Mouse (Mus musculus): ENCODE measurements around the gene Hspb1. TPM values are rescaled to one million over a fixed set of nuclear protein-coding genes. Genes with fewer than 3 reads are reported as not detected.

Hspb1 gene
- total and polyA plus RNA-seq, 3 experiments = not detected

DNA sequence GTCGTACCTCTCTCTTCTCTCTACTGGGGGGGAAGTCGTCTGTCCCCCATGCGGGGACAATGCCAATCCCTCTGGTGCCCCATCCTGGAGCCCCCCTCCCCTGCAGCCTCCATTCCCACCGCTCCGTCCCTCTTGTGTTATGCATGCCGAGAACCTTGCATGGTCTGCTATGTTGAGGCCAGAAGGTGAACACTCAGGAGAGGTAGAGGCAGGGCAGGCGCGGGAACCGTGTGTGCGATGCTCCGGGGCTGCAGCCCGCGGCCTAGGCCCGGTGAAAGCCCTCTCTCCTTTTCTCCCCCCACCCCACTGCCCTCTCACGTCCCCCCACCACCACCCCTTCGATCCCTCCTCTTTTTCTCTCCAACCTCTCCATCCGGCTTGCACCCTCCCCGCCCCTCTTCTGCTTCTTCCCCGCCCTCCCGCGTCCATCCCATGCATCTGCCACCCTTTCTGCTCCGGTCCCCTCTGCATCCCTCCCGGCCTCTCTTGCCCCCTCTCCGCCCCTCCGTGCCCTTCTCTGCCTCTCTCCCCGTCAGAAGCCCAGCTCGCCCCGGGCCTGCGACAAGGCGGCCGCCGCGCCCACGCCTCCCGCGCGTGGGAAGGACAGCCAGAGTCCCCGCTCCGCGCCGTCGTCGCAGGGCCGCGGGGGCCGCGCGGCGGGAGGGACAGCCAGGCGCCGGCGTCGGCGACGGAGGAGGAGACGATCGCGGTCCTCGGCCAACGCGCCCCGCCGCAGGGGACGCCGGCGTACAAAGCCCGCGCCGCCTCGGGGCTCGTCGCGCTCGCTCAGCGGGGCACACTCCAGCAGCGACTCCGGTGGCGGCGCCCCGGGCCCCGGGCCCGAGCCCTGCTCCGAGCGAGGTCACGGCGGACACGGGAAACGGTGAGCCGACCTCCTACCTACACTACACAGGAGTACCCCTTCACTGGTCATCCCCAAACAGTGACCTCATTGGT is 19.8 kb upstream of the Hspb1 start:
- no peak for TF ChIP-seq CTCF (IDR thresholded peaks at IDR 0.05; ENCODE audit: low read depth, low read length)
- no peak for TF ChIP-seq GATA1 (IDR thresholded peaks at IDR 0.05; ENCODE audit: borderline replicate concordance, low read length)
- no peak for TF ChIP-seq GATA2 (IDR thresholded peaks at IDR 0.05; ENCODE audit: borderline replicate concordance, low read depth, low read length)
- TF ChIP-seq TAL1 (conservative IDR thresholded peaks at IDR 0.05; ENCODE audit: low read depth, low read length) = no peak
- no peak for TF ChIP-seq POLR2AphosphoS5 (IDR thresholded peaks at IDR 0.05; ENCODE audit: insufficient replicate concordance, low read depth, low read length)
- H3K27me3 ChIP-seq (ENCODE audit: insufficient read depth, low read length) = peaks cover 7% of the 10 kb centered on the region; the same call in 1 of the 2 replicates
- H3K9me3 ChIP-seq (replicated peaks) = peaks cover 11% of the 10 kb centered on the region; the same call in 1 of the 2 replicates
- DNase-seq (ENCODE audit: low spot score) (no peak), ATAC-seq (ENCODE audit: extremely low read depth, insufficient number of reproducible peaks, low FRiP score, poor library complexity, severe bottlenecking) (no peak)
- no peaks in the 10 kb centered on the region for H3K36me3 ChIP-seq (replicated peaks)
- no peaks in the 10 kb centered on the region for H3K4me1 ChIP-seq (ENCODE audit: insufficient read depth, low read depth, low read length)
- no peak overlapping the region for H3K4me3 ChIP-seq (ENCODE audit: low read depth, low read length)

DNA sequence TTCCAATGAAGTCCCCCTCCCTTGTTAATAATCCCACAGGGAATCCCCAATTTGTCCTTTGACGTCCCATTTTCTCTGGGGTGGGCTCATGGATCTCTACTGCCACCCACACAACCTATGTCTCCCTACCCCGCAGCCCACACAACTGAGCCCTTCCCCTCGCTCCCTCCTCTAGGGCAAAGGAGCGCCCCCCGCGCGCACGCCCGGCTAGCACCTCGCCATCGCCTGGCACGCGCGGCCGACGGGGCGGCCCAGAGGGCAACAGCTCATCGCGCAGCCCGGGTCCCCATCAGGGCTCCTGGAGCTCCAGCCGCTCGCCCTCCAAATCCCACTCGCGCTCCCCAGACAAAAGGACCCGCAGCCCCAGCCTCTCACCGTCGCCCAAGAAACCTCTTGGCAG is 19.1 kb upstream of the Hspb1 start:
- no peak for ATAC-seq (ENCODE audit: extremely low read depth, insufficient number of reproducible peaks, low FRiP score, poor library complexity, severe bottlenecking)
- peaks cover 13% of the 10 kb centered on the region; the same call in 1 of the 2 replicates for H3K27me3 ChIP-seq (ENCODE audit: insufficient read depth, low read length)
- H3K4me1 ChIP-seq (ENCODE audit: insufficient read depth, low read depth, low read length) = no peaks in the 10 kb centered on the region
- TF ChIP-seq GATA2 (IDR thresholded peaks at IDR 0.05; ENCODE audit: borderline replicate concordance, low read depth, low read length) = no peak
- H3K9me3 ChIP-seq (replicated peaks) = peaks cover 11% of the 10 kb centered on the region; the same call in 1 of the 2 replicates
- no peak overlapping the region for H3K4me3 ChIP-seq (ENCODE audit: low read depth, low read length)
- no peaks in the 10 kb centered on the region for H3K36me3 ChIP-seq (replicated peaks)
- no peak for DNase-seq (ENCODE audit: low spot score)

DNA sequence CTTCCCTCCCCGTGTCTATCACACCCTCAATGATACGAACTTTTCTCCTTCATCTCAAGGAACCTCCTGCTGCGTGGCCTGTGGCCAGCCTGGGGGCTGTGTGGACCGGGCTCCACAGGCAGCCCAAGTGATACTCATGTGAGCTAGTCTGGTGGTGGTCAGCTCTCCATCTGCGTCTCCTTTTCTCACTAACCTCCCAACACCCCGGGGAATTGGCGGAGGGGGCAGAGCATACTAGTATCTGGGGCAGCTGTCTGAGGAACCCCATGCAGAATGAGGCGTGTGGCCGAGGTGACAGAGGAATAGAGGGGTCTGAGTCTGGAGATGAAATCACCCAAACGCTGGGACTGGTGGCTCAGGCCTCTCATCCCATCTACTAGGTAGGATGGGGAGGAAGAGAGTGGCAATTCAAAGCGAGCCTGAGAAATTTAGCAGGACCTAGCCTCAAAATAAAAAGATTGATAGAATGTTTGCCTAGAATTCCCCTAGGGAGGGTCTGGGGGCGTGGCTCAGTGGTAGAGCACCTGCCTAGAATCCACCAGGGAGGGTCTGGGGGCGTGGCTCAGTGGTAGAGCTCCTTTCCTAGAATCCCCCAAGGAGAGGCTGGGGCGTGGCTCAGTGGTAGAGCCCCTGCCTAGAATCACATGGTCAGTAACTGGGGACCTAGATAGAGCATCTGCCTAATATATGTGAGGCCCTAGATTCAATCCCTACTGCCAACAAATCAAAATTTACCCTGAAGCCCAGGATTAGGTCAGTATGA is 17.9 kb upstream of the Hspb1 start:
- no peaks in the 10 kb centered on the region for H3K36me3 ChIP-seq (replicated peaks)
- H3K9me3 ChIP-seq (replicated peaks) = peaks cover 11% of the 10 kb centered on the region; the same call in 1 of the 2 replicates
- no peaks in the 10 kb centered on the region for H3K4me1 ChIP-seq (ENCODE audit: insufficient read depth, low read depth, low read length)
- ATAC-seq (ENCODE audit: extremely low read depth, insufficient number of reproducible peaks, low FRiP score, poor library complexity, severe bottlenecking) (no peak), DNase-seq (ENCODE audit: low spot score) (no peak)
- no peak overlapping the region for H3K4me3 ChIP-seq (ENCODE audit: low read depth, low read length)
- no peak for TF ChIP-seq CTCF (IDR thresholded peaks at IDR 0.05; ENCODE audit: low read depth, low read length)
- TF ChIP-seq GATA2 (IDR thresholded peaks at IDR 0.05; ENCODE audit: borderline replicate concordance, low read depth, low read length) = no peak
- no peak for TF ChIP-seq POLR2AphosphoS5 (IDR thresholded peaks at IDR 0.05; ENCODE audit: insufficient replicate concordance, low read depth, low read length)
- no peak for TF ChIP-seq GATA1 (IDR thresholded peaks at IDR 0.05; ENCODE audit: borderline replicate concordance, low read length)
- no peak for TF ChIP-seq TAL1 (conservative IDR thresholded peaks at IDR 0.05; ENCODE audit: low read depth, low read length)
- peaks cover 15% of the 10 kb centered on the region; the same call in 1 of the 2 replicates for H3K27me3 ChIP-seq (ENCODE audit: insufficient read depth, low read length)

DNA sequence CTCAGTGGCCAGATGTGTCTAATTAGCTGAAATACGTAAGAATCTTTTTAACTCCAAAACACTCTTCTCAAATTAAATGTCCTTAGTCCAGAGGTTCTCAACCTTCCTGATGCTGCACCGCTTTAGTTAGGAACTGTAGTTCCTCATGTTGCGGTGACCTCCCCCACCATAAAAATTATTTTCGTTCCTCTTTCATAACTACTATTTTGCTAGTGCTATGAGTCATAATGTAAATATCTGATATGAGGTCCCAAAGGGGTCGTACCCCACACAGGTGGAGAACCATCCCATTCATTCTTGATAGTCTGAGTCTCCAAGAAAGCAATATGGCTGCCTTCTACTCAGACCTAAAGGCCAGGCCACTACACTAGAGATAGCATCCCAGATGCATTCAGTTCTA is 17.2 kb upstream of the Hspb1 start:
- Histone ChIP-seq H3K36me3 (replicated peaks) (no peaks in the 10 kb centered on the region), H3K4me1 (ENCODE audit: insufficient read depth, low read depth, low read length) (no peaks in the 10 kb centered on the region), H3K4me3 (ENCODE audit: low read depth, low read length) (no peak overlapping the region), H3K27me3 (ENCODE audit: insufficient read depth, low read length) (peaks cover 15% of the 10 kb centered on the region; the same call in 1 of the 2 replicates), H3K9me3 (replicated peaks) (peaks cover 11% of the 10 kb centered on the region; the same call in 1 of the 2 replicates)
- ATAC-seq (ENCODE audit: extremely low read depth, insufficient number of reproducible peaks, low FRiP score, poor library complexity, severe bottlenecking) (no peak), DNase-seq (ENCODE audit: low spot score) (no peak)
- no peak for TF ChIP-seq GATA2 (IDR thresholded peaks at IDR 0.05; ENCODE audit: borderline replicate concordance, low read depth, low read length)
- no peak for TF ChIP-seq CTCF (IDR thresholded peaks at IDR 0.05; ENCODE audit: low read depth, low read length)
- TF ChIP-seq POLR2AphosphoS5 (IDR thresholded peaks at IDR 0.05; ENCODE audit: insufficient replicate concordance, low read depth, low read length) = no peak
- TF ChIP-seq GATA1 (IDR thresholded peaks at IDR 0.05; ENCODE audit: borderline replicate concordance, low read length) = no peak
- TF ChIP-seq TAL1 (conservative IDR thresholded peaks at IDR 0.05; ENCODE audit: low read depth, low read length) = no peak

DNA sequence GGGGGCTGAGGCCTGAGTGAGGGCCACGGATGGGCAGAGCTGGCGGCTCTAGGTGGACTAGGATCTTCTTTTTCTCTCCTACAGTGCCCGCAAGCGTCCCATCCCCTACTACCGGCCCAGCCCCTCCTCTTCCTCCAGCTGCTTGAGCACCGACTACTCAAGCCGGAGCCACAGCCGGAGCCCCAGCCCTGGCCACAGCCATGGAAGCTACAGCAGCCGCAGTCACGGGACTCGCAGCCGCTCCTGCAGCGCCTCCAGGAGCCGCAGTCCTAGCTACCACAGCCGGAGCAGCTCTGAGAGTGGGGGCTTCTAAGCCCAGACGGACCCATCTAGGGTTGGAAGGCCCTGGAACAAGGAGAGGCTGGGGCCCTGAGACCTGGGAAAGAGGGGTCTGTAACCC is 14.7 kb upstream of the Hspb1 start:
- ATAC-seq (ENCODE audit: extremely low read depth, insufficient number of reproducible peaks, low FRiP score, poor library complexity, severe bottlenecking) = no peak
- peaks cover 5% of the 10 kb centered on the region for H3K4me1 ChIP-seq (ENCODE audit: insufficient read depth, low read depth, low read length)
- no peak overlapping the region for H3K4me3 ChIP-seq (ENCODE audit: low read depth, low read length)
- peaks cover 10% of the 10 kb centered on the region; the same call in 1 of the 2 replicates for H3K9me3 ChIP-seq (replicated peaks)
- no peak for DNase-seq (ENCODE audit: low spot score)
- peaks cover 8% of the 10 kb centered on the region; the same call in 1 of the 2 replicates for H3K27me3 ChIP-seq (ENCODE audit: insufficient read depth, low read length)
- no peaks in the 10 kb centered on the region for H3K36me3 ChIP-seq (replicated peaks)
- no peak for TF ChIP-seq CTCF (IDR thresholded peaks at IDR 0.05; ENCODE audit: low read depth, low read length)
- TF ChIP-seq GATA1 (IDR thresholded peaks at IDR 0.05; ENCODE audit: borderline replicate concordance, low read length) = no peak
- TF ChIP-seq POLR2AphosphoS5 (IDR thresholded peaks at IDR 0.05; ENCODE audit: insufficient replicate concordance, low read depth, low read length) = no peak
- no peak for TF ChIP-seq GATA2 (IDR thresholded peaks at IDR 0.05; ENCODE audit: borderline replicate concordance, low read depth, low read length)
- TF ChIP-seq TAL1 (conservative IDR thresholded peaks at IDR 0.05; ENCODE audit: low read depth, low read length) = no peak

DNA sequence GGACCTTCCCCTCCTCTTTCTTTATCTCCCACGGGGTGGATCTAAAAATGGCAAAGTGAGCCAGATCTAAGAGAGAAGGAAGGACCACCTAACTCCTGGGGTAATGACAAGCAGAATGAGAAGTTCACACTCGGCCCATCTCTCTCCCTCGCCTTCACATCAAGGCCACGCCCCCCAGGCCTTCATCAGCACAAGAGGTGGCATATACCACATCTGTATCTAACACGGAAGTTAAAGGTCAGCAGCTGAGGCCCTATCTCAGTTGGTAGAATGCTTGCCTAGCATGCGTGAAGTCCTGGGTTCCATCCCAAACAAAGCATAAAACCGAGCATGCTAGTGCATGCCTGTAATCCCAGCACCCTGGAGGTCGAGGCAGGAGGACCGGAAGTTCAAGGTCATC is 14.0 kb upstream of the Hspb1 start:
- no peak for DNase-seq (ENCODE audit: low spot score)
- Histone ChIP-seq H3K4me3 (ENCODE audit: low read depth, low read length) (no peak overlapping the region), H3K36me3 (replicated peaks) (no peaks in the 10 kb centered on the region), H3K27me3 (ENCODE audit: insufficient read depth, low read length) (peaks cover 8% of the 10 kb centered on the region; the same call in 1 of the 2 replicates), H3K9me3 (replicated peaks) (0 out of 2 replicates have a peak, but pooled peaks cover 2% of the 10 kb centered on the region), H3K4me1 (ENCODE audit: insufficient read depth, low read depth, low read length) (peaks cover 6% of the 10 kb centered on the region)
- TF ChIP-seq POLR2AphosphoS5 (IDR thresholded peaks at IDR 0.05; ENCODE audit: insufficient replicate concordance, low read depth, low read length) = no peak
- TF ChIP-seq CTCF (IDR thresholded peaks at IDR 0.05; ENCODE audit: low read depth, low read length) = no peak
- TF ChIP-seq GATA1 (IDR thresholded peaks at IDR 0.05; ENCODE audit: borderline replicate concordance, low read length) = no peak
- no peak for TF ChIP-seq GATA2 (IDR thresholded peaks at IDR 0.05; ENCODE audit: borderline replicate concordance, low read depth, low read length)
- TF ChIP-seq TAL1 (conservative IDR thresholded peaks at IDR 0.05; ENCODE audit: low read depth, low read length) = no peak
- ATAC-seq (ENCODE audit: extremely low read depth, insufficient number of reproducible peaks, low FRiP score, poor library complexity, severe bottlenecking) = no peak

Data from G1E (cell line).